Mouse (Mus musculus) thymus, adult 2 months (tissue): ENCODE data around the gene Acss2. TPM values are rescaled to one million over a fixed set of nuclear protein-coding genes. Genes with fewer than 3 reads are reported as not detected.

ENCODE experiments used
- DNase-seq: peaks from one replicate; pipeline ENCODE4 v3.0.0; 2021
- H3K27ac ChIP-seq: fragments of 200-500 bp; 2 replicates; pipeline ENCODE4 v1.5.1; 2012; ENCODE audit warnings: low read length, control low read depth; ENCODE audit not compliant: control insufficient read depth, insufficient read depth
- H3K27me3 ChIP-seq: fragments of 200-500 bp; 2 replicates; pipeline ENCODE4 v1.6.1; 2012; ENCODE audit warnings: mild to moderate bottlenecking, low read length, moderate library complexity, mixed read lengths; ENCODE audit not compliant: control insufficient read depth, insufficient read depth
- H3K36me3 ChIP-seq: fragments of 200-500 bp; 2 replicates; pipeline ENCODE4 v1.6.1; 2012; ENCODE audit warnings: mild to moderate bottlenecking, low read length, moderate library complexity; ENCODE audit not compliant: control insufficient read depth, insufficient read depth
- H3K4me1 ChIP-seq: fragments of 200-500 bp; replicated peaks from 2 replicates; pipeline ENCODE4 v1.6.1; 2012; ENCODE audit warnings: low read length; ENCODE audit not compliant: control insufficient read depth, insufficient read depth
- H3K4me3 ChIP-seq: fragments of 200-500 bp; 2 replicates; pipeline ENCODE4 v1.5.1; 2012; ENCODE audit warnings: mild to moderate bottlenecking, low read length, control low read depth, moderate library complexity; ENCODE audit not compliant: control insufficient read depth, insufficient read depth
- CTCF ChIP-seq: fragments of 200-500 bp; IDR thresholded peaks from 2 replicates; pipeline ENCODE4 v1.5.1; 2012; ENCODE audit warnings: mild to moderate bottlenecking, control low read depth, low read length, moderate library complexity, borderline replicate concordance; ENCODE audit not compliant: control insufficient read depth, poor library complexity, insufficient read depth; ENCODE audit errors: extremely low read depth
- POLR2A ChIP-seq: fragments of 200-500 bp; IDR thresholded peaks from 2 replicates; pipeline ENCODE4 v1.6.1; 2012; ENCODE audit warnings: mild to moderate bottlenecking, low read length, control low read depth, moderate library complexity; ENCODE audit not compliant: control insufficient read depth, poor library complexity, insufficient read depth; ENCODE audit errors: extremely low read depth
- WGBS: fragments of 180-500 bp; shearing (Covaris S2); methylation state at CpG from one replicate; pipeline ENCODE4 v1.1.7; 2018; 5-methylcytosine and 5-hydroxymethylcytosine counted together
- polyA plus RNA-seq: library from polyadenylated mRNA; depleted of rRNA; stranded (reverse); fragments of >200 nt; gene quantifications from 2 replicates; pipeline ENCODE4 v1.2.3, GENCODE M21; 2012

Gene Acss2
- polyA plus RNA-seq, 1 experiment, result 56.0 TPM

GRCm38 (mm10) chr2:155573996-155574395 is 56.2 kb downstream of the Acss2 start:
- no peak for DNase-seq
- over 99% methylated on average over 7 of the region's 7 CpGs for WGBS
- H3K36me3 ChIP-seq, result peaks cover 4% of the 10 kb centered on the region; the same call in 1 of the 2 replicates
- H3K4me3 ChIP-seq, result no peak overlapping the region
- TF ChIP-seq POLR2A (no peak), CTCF (no peak)
- H3K27me3 ChIP-seq, result no peaks in the 10 kb centered on the region
- no peaks in the 10 kb centered on the region for H3K4me1 ChIP-seq
- no peak overlapping the region for H3K27ac ChIP-seq

- H3K27ac ChIP-seq, result no peak overlapping the region
- no peaks in the 10 kb centered on the region for H3K27me3 ChIP-seq
- WGBS, result 90% methylated on average over 4 of the region's 4 CpGs
- H3K4me1 ChIP-seq, result no peaks in the 10 kb centered on the region
- H3K4me3 ChIP-seq, result no peak overlapping the region
- TF ChIP-seq CTCF (no peak), POLR2A (no peak)
- peaks cover 4% of the 10 kb centered on the region; the same call in 1 of the 2 replicates for H3K36me3 ChIP-seq
- no peak for DNase-seq
Observed at GRCm38 (mm10) chr2:155574700-155575099, 57.0 kb downstream of the Acss2 start.

DNA sequence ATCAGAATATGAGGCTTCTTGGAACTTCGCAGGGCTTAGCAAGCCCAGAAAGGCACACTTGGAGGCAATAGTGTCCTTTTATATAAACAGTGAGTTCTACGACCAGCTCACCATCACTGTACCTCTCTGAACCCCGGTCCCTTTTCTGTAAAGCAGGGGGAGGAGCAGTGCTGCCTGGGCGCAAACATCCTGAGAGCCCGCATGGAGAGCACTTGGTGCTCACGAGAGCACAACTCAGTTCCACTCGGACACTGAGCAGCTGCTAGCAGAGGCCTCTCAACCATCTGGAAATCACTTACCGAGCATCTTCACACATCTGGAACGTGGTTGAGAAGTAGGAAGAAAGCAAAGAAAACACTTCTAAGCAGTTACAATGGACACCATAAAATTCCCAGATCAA is 58.9 kb downstream of the Acss2 start:
- Histone ChIP-seq H3K36me3 (peaks cover 4% of the 10 kb centered on the region; the same call in 1 of the 2 replicates), H3K4me1 (no peaks in the 10 kb centered on the region), H3K4me3 (no peak overlapping the region), H3K27me3 (no peaks in the 10 kb centered on the region), H3K27ac (no peak overlapping the region)
- 97% methylated on average over 9 of the region's 9 CpGs for WGBS
- no peak for DNase-seq
- no peak for TF ChIP-seq CTCF
- TF ChIP-seq POLR2A, result no peak

DNA sequence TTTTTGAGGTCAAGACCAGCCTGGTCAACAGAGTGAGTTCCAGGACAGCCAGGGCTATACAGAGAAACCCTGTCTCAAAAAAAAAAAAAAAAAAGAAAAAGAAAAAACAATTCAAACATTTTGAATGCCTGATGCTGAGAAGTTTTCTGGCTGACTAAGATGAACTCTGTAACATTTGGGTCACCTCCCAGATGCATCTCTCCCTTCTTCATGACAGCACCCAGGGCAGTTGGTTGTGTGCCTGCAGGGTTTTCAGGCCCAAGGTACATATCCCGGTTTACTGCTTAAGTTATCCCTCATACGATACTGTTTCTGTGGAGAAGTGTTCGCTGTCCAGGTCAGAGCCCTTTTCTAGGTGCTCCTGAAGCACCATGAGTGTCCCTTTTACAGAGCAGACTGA is 62.6 kb downstream of the Acss2 start:
- DNase-seq, result no peak
- 95% methylated on average over 3 of the region's 3 CpGs for WGBS
- Histone ChIP-seq H3K36me3 (peaks cover 4% of the 10 kb centered on the region; the same call in 1 of the 2 replicates), H3K4me1 (no peaks in the 10 kb centered on the region), H3K27ac (no peak overlapping the region), H3K27me3 (no peaks in the 10 kb centered on the region), H3K4me3 (no peak overlapping the region)
- TF ChIP-seq POLR2A (no peak), CTCF (no peak)

- TF ChIP-seq POLR2A (no peak), CTCF (no peak)
- no peak for DNase-seq
- no peaks in the 10 kb centered on the region for H3K4me1 ChIP-seq
- no peaks in the 10 kb centered on the region for H3K27me3 ChIP-seq
- H3K27ac ChIP-seq, result no peak overlapping the region
- peaks cover 4% of the 10 kb centered on the region; the same call in 1 of the 2 replicates for H3K36me3 ChIP-seq
- no peak overlapping the region for H3K4me3 ChIP-seq
- WGBS, result 95% methylated on average over 4 of the region's 4 CpGs
Observed at GRCm38 (mm10) chr2:155582384-155582995, 64.7 kb downstream of the Acss2 start.

- no peak for DNase-seq
- Histone ChIP-seq H3K4me3 (no peak overlapping the region), H3K27me3 (no peaks in the 10 kb centered on the region), H3K36me3 (peaks cover 4% of the 10 kb centered on the region; the same call in 1 of the 2 replicates), H3K4me1 (no peaks in the 10 kb centered on the region), H3K27ac (no peak overlapping the region)
- no peak for TF ChIP-seq POLR2A
- no peak for TF ChIP-seq CTCF
- WGBS, result 98% methylated on average over 5 of the region's 5 CpGs
Observed at GRCm38 (mm10) chr2:155582996-155583395, 65.2 kb downstream of the Acss2 start.

- peak; percentile 49 for DNase-seq
- Histone ChIP-seq H3K36me3 (no peaks in the 10 kb centered on the region), H3K4me1 (no peaks in the 10 kb centered on the region), H3K27ac (no peak overlapping the region), H3K4me3 (no peak overlapping the region), H3K27me3 (no peaks in the 10 kb centered on the region)
- no peak for TF ChIP-seq POLR2A
- no peak for TF ChIP-seq CTCF
- 61% methylated on average over 5 of the region's 5 CpGs for WGBS
Observed at GRCm38 (mm10) chr2:155583927-155584530, 66.3 kb downstream of the Acss2 start.
